Mouse (Mus musculus) MEL (cell line): ENCODE data around the gene Slc13a1. TPM values are rescaled to one million over a fixed set of nuclear protein-coding genes. Genes with fewer than 3 reads are reported as not detected.

ENCODE experiments used
- DNase-seq: peaks from one replicate; pipeline ENCODE4 v3.0.0; 2011; ENCODE audit warnings: low read depth, low spot score
- H3K27ac ChIP-seq: 2 replicates; pipeline ENCODE4 v1.5.1; 2012; ENCODE audit warnings: low read depth, mild to moderate bottlenecking, control low read depth, low read length, moderate library complexity; ENCODE audit not compliant: control insufficient read depth
- H3K27me3 ChIP-seq, 2 experiments: fragments of 150-350 bp in 1 of 2; sonication (generic) in 1 of 2; 2 replicates each; pipeline ENCODE4 v1.6.1; 2012; ENCODE audit warnings: low read length in 2 of 2, mild to moderate bottlenecking in 2 of 2, improper control_type of control experiment in 1 of 2, moderate library complexity in 1 of 2; ENCODE audit not compliant: insufficient read depth in 2 of 2, control insufficient read depth in 1 of 2
- H3K36me3 ChIP-seq, 2 experiments: 2 replicates each; pipeline ENCODE4 v1.6.1; 2012 to 2014; ENCODE audit warnings: low read length in 2 of 2, improper control_type of control experiment in 1 of 2, inconsistent platforms in 1 of 2, mild to moderate bottlenecking in 1 of 2; ENCODE audit not compliant: insufficient read depth in 2 of 2, control insufficient read depth in 1 of 2
- H3K4me1 ChIP-seq, 2 experiments: fragments of 150-350 bp in 1 of 2; sonication (generic) in 1 of 2; 2 replicates each; pipeline ENCODE4 v1.6.1; 2012; ENCODE audit warnings: low read length in 2 of 2, improper control_type of control experiment in 1 of 2, mild to moderate bottlenecking in 1 of 2; ENCODE audit not compliant: insufficient read depth in 2 of 2, control insufficient read depth in 1 of 2
- H3K4me3 ChIP-seq, 2 experiments: fragments of 150-350 bp in 1 of 2; sonication (generic) in 1 of 2; 2 replicates each; pipeline ENCODE4 v1.5.1; 2012; ENCODE audit warnings: low read depth in 2 of 2, low read length in 2 of 2, mild to moderate bottlenecking in 2 of 2, moderate library complexity in 2 of 2, control low read depth in 1 of 2, improper control_type of control experiment in 1 of 2; ENCODE audit not compliant: control insufficient read depth in 1 of 2, insufficient read depth in 1 of 2
- H3K79me2 ChIP-seq: 2 replicates; pipeline ENCODE4 v1.6.1; 2012; ENCODE audit warnings: mild to moderate bottlenecking, low read length, moderate library complexity; ENCODE audit not compliant: control insufficient read depth, poor library complexity, insufficient read depth
- H3K9ac ChIP-seq: 2 replicates; pipeline ENCODE4 v1.6.1; 2012; ENCODE audit warnings: low read depth, mild to moderate bottlenecking, control low read depth, low read length, moderate library complexity; ENCODE audit not compliant: control insufficient read depth, poor library complexity, severe bottlenecking
- H3K9me3 ChIP-seq: fragments of 150-350 bp; sonication (generic); replicated peaks from 2 replicates; pipeline ENCODE4 v1.6.1; 2012; ENCODE audit warnings: mild to moderate bottlenecking, low read length, improper control_type of control experiment, moderate library complexity; ENCODE audit not compliant: insufficient read depth
- BHLHE40 ChIP-seq: IDR thresholded peaks from 2 replicates; pipeline ENCODE4 v1.6.1; 2012; ENCODE audit warnings: low read depth, mild to moderate bottlenecking, inconsistent platforms, low read length, improper control_type of control experiment, borderline replicate concordance
- CHD2 ChIP-seq: IDR thresholded peaks from 2 replicates; pipeline ENCODE4 v1.6.1; 2011; ENCODE audit warnings: low read length, improper control_type of control experiment
- CTCF ChIP-seq, 3 experiments: IDR thresholded peaks in 2 of 3; conservative IDR thresholded peaks in 1 of 3; 2 replicates each; pipeline ENCODE4 v1.5.1; 2011 to 2012; ENCODE audit warnings: low read length in 3 of 3, low read depth in 2 of 3, mild to moderate bottlenecking in 2 of 3, improper control_type of control experiment in 1 of 3, inconsistent platforms in 1 of 3, mixed read lengths in 1 of 3, moderate library complexity in 1 of 3; ENCODE audit not compliant: control insufficient read depth in 1 of 3, insufficient read depth in 1 of 3, poor library complexity in 1 of 3, severe bottlenecking in 1 of 3
- ELF1 ChIP-seq: IDR thresholded peaks from 2 replicates; pipeline ENCODE4 v1.6.1; 2014; ENCODE audit warnings: low read depth, mild to moderate bottlenecking, inconsistent platforms, low read length, improper control_type of control experiment, moderate library complexity
- HCFC1 ChIP-seq: IDR thresholded peaks from 2 replicates; pipeline ENCODE4 v1.6.1; 2012; ENCODE audit warnings: low read depth, mild to moderate bottlenecking, inconsistent platforms, low read length, improper control_type of control experiment, moderate library complexity
- JUND ChIP-seq: IDR thresholded peaks from 2 replicates; pipeline ENCODE4 v1.6.1; 2011; ENCODE audit warnings: low read depth, mild to moderate bottlenecking, improper control_type of control experiment, low read length
- KAT2A ChIP-seq: conservative IDR thresholded peaks from 2 replicates; pipeline ENCODE4 v1.6.1; 2012; ENCODE audit warnings: low read depth, low read length, improper control_type of control experiment, inconsistent platforms
- MAFK ChIP-seq: IDR thresholded peaks from 2 replicates; pipeline ENCODE4 v1.6.1; 2011; ENCODE audit warnings: low read depth, mild to moderate bottlenecking, low read length, improper control_type of control experiment, borderline replicate concordance
- MAX ChIP-seq: IDR thresholded peaks from 2 replicates; pipeline ENCODE4 v1.6.1; 2011; ENCODE audit warnings: low read length, improper control_type of control experiment
- MAZ ChIP-seq: IDR thresholded peaks from 2 replicates; pipeline ENCODE4 v1.6.1; 2012; ENCODE audit warnings: low read depth, mild to moderate bottlenecking, inconsistent platforms, low read length, improper control_type of control experiment
- MXI1 ChIP-seq: IDR thresholded peaks from 2 replicates; pipeline ENCODE4 v1.6.1; 2011; ENCODE audit warnings: mild to moderate bottlenecking, low read depth, low read length, improper control_type of control experiment
- NELFE ChIP-seq: IDR thresholded peaks from 2 replicates; pipeline ENCODE4 v1.6.1; 2011; ENCODE audit warnings: low read depth, low read length, improper control_type of control experiment
- POLR2A ChIP-seq, 2 experiments: IDR thresholded peaks; 2 replicates each; pipeline ENCODE4 v1.6.1; 2011 to 2012; ENCODE audit warnings: low read length in 2 of 2, mild to moderate bottlenecking in 2 of 2, control low read depth in 1 of 2, improper control_type of control experiment in 1 of 2, low read depth in 1 of 2, moderate library complexity in 1 of 2; ENCODE audit not compliant: control insufficient read depth in 1 of 2, insufficient read depth in 1 of 2, poor library complexity in 1 of 2
- TAL1 ChIP-seq: IDR thresholded peaks from 2 replicates; pipeline ENCODE4 v1.6.1; 2012; ENCODE audit warnings: mild to moderate bottlenecking, inconsistent platforms, low read length, moderate library complexity, mixed read lengths
- TBP ChIP-seq: IDR thresholded peaks from 2 replicates; pipeline ENCODE4 v1.8.0; 2011; ENCODE audit warnings: low read depth, low read length, improper control_type of control experiment
- UBTF ChIP-seq: IDR thresholded peaks from 2 replicates; pipeline ENCODE4 v1.6.1; 2012; ENCODE audit warnings: low read depth, mild to moderate bottlenecking, inconsistent platforms, low read length, improper control_type of control experiment, moderate library complexity, borderline replicate concordance; ENCODE audit not compliant: insufficient read depth
- USF1 ChIP-seq: IDR thresholded peaks from 2 replicates; pipeline ENCODE4 v1.6.1; 2014; ENCODE audit warnings: low read depth, mild to moderate bottlenecking, inconsistent platforms, low read length, improper control_type of control experiment, moderate library complexity
- USF2 ChIP-seq, 2 experiments: IDR thresholded peaks; 2 replicates each; pipeline ENCODE4 v1.6.1; 2011 to 2012; ENCODE audit warnings: improper control_type of control experiment in 2 of 2, low read length in 2 of 2, borderline replicate concordance in 1 of 2, inconsistent platforms in 1 of 2, low read depth in 1 of 2, mild to moderate bottlenecking in 1 of 2; ENCODE audit not compliant: insufficient read depth in 1 of 2
- ZC3H11A ChIP-seq: IDR thresholded peaks from 2 replicates; pipeline ENCODE4 v1.6.1; 2012; ENCODE audit warnings: low read depth, mild to moderate bottlenecking, inconsistent platforms, low read length, improper control_type of control experiment
- ZKSCAN1 ChIP-seq: IDR thresholded peaks from 2 replicates; pipeline ENCODE4 v1.6.1; 2012; ENCODE audit warnings: low read depth, mild to moderate bottlenecking, inconsistent platforms, low read length, improper control_type of control experiment, moderate library complexity
- ZNF384 ChIP-seq: IDR thresholded peaks from 2 replicates; pipeline ENCODE4 v1.6.1; 2012; ENCODE audit warnings: low read depth, mild to moderate bottlenecking, inconsistent platforms, low read length, improper control_type of control experiment
- polyA plus RNA-seq, 2 experiments: library from polyadenylated mRNA; stranded (reverse) in 1 of 2; unstranded in 1 of 2; fragments of >175 nt in 1 of 2; fragments of >200 nt in 1 of 2; gene quantifications; 2 replicates each; pipeline versions ENCODE4 v1.2.1 to v1.2.4; 2012; ENCODE audit warnings: low replicate concordance in 2 of 2, low read depth in 1 of 2; ENCODE audit not compliant: insufficient read length in 2 of 2, insufficient read depth in 1 of 2, missing spikeins in 1 of 2
- total RNA-seq: library from RNA; depleted of rRNA; stranded (reverse); fragments of 300-350 nt; gene quantifications from 2 replicates; pipeline ENCODE4 v1.2.3, GENCODE M21; 2012

The Slc13a1 gene
- total and polyA plus RNA-seq, 3 experiments: not detected

DNA sequence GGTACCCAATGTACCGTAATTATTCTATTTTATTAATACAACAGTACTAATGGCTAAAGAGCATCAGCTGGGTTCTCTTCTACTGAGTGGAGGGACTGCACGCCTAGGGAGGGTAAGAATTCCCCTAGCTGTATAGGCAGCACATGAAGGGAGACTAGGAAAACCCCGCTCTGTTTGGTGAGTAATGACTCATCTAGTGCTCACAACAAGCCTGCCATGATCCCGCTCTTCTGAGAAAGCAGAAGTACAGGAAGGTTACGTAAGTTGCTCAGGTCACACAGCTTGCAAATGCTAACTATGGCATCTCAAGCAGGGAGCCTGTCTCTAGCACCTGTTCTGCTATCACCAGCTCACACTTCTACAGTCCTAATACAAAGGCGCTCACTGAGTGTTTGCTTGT lies 1.1 kb downstream of the Slc13a1 start:
- Histone ChIP-seq H3K79me2 (no peaks in the 10 kb centered on the region), H3K9ac (no peak overlapping the region), H3K9me3 (no peaks in the 10 kb centered on the region), H3K36me3 (no peaks in the 10 kb centered on the region), H3K27me3 (no peaks in the 10 kb centered on the region), H3K4me1 (no peaks in the 10 kb centered on the region), H3K4me3 (no peak overlapping the region), H3K27ac (no peak overlapping the region)
- TF ChIP-seq BHLHE40: no peak
- TF ChIP-seq USF2 (IDR thresholded peaks at IDR 0.05; ENCODE audit: borderline replicate concordance in 1 of 2, insufficient read depth in 1 of 2, low read depth in 1 of 2, low read length in 2 of 2): no peak
- TF ChIP-seq HCFC1: no peak
- no peak for TF ChIP-seq TBP
- TF ChIP-seq MAX: no peak
- no peak for TF ChIP-seq KAT2A
- no peak for TF ChIP-seq USF1
- no peak for TF ChIP-seq MAFK
- no peak for TF ChIP-seq ZKSCAN1
- DNase-seq: peak; percentile 2

GRCm38 (mm10) chr6:24165249-24165648 lies 2.6 kb downstream of the Slc13a1 start:
- Histone ChIP-seq H3K9ac (no peak overlapping the region), H3K9me3 (no peaks in the 10 kb centered on the region), H3K4me1 (no peaks in the 10 kb centered on the region), H3K79me2 (no peaks in the 10 kb centered on the region), H3K36me3 (no peaks in the 10 kb centered on the region), H3K27ac (no peak overlapping the region), H3K4me3 (no peak overlapping the region), H3K27me3 (no peaks in the 10 kb centered on the region)
- DNase-seq: no peak
- TF ChIP-seq JUND: no peak
- TF ChIP-seq BHLHE40: no peak
- TF ChIP-seq USF1: no peak

DNA sequence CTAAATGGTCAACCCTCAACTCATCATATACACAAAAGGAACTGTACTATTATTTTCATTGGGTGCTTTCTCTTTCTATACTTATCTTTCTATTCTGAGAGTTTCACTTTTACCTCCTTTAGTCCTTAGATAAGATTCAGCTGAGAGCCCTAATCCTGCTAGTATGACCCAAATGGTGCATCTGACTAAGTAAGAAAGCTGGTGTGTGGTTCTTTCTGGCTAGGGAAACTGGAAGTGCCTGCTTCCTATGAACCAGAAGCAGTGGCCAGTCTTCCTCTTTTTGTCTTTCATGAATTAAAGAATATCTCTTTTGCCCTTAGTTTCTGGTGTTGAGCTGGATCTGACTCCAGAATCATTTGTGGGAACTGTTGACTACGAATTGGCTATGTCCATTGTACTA lies 8.1 kb downstream of the Slc13a1 start:
- H3K4me3 ChIP-seq: no peak overlapping the region
- TF ChIP-seq POLR2A (IDR thresholded peaks at IDR 0.05; ENCODE audit: control insufficient read depth in 1 of 2, insufficient read depth in 1 of 2, low read depth in 1 of 2, low read length in 2 of 2, poor library complexity in 1 of 2) (no peak), TAL1 (no peak), ELF1 (no peak), JUND (no peak), ZNF384 (no peak), CHD2 (no peak), CTCF (IDR thresholded peaks at IDR 0.05 in 2 of 3, conservative IDR thresholded peaks at IDR 0.05 in 1 of 3; ENCODE audit: control insufficient read depth in 1 of 3, insufficient read depth in 1 of 3, low read depth in 2 of 3, low read length in 3 of 3, poor library complexity in 1 of 3, severe bottlenecking in 1 of 3) (no peak), NELFE (no peak), UBTF (no peak), TBP (no peak), MAZ (no peak), MAX (no peak), ZC3H11A (no peak), MXI1 (no peak), KAT2A (no peak), HCFC1 (no peak)
- H3K4me1 ChIP-seq: no peaks in the 10 kb centered on the region
- H3K79me2 ChIP-seq: no peaks in the 10 kb centered on the region
- no peak for DNase-seq
- no peak overlapping the region for H3K27ac ChIP-seq
- H3K36me3 ChIP-seq: no peaks in the 10 kb centered on the region
- H3K27me3 ChIP-seq: no peaks in the 10 kb centered on the region
- H3K9ac ChIP-seq: no peak overlapping the region
- H3K9me3 ChIP-seq: no peaks in the 10 kb centered on the region
